Mouse (Mus musculus): ENCODE measurements around the gene Lifr.

GRCm38 (mm10) chr15:7063521-7064240 lies 26.7 kb upstream of the Lifr start:
- no peak for TF ChIP-seq CTCF (IDR thresholded peaks at IDR 0.05; ENCODE audit: borderline replicate concordance, control insufficient read depth, extremely low read depth, insufficient read depth, low read length, poor library complexity)
- no peak for TF ChIP-seq POLR2A (IDR thresholded peaks at IDR 0.05; ENCODE audit: control insufficient read depth, extremely low read depth, insufficient read depth, low read length, poor library complexity)

Data from thymus, adult 2 months (tissue).